Mouse (Mus musculus) lung, adult 2 months (tissue): ENCODE measurements at regions not wholly inside any gene's neighbourhood (a gene's known extent, or its start where the extent isn't known, plus 50 kb on each side); places are given as distances from the start of the nearest gene placed in this dataset.

Source experiments
- DNase-seq: peaks from one replicate; pipeline ENCODE4 v3.0.0; 2022
- H3K4me1 ChIP-seq: fragments of 200-500 bp; 2 replicates; pipeline ENCODE4 v1.6.1; 2011; ENCODE audit warnings: low read length; ENCODE audit not compliant: control insufficient read depth, insufficient read depth
- H3K4me3 ChIP-seq: fragments of 200-500 bp; replicated peaks from 2 replicates; pipeline ENCODE3; 2011; ENCODE audit warnings: low read depth, mild to moderate bottlenecking, control low read depth, low read length; ENCODE audit errors: extremely low read depth
- CTCF ChIP-seq: fragments of 200-500 bp; IDR thresholded peaks from 2 replicates; pipeline ENCODE4 v1.5.1; 2011; ENCODE audit warnings: mild to moderate bottlenecking, low read length, control low read depth; ENCODE audit not compliant: insufficient read depth
- POLR2A ChIP-seq: fragments of 200-500 bp; IDR thresholded peaks from 2 replicates; pipeline ENCODE4 v1.6.1; 2011; ENCODE audit warnings: low read depth, mild to moderate bottlenecking, control low read depth, low read length, borderline replicate concordance; ENCODE audit errors: extremely low read depth
- WGBS: fragments of 180-500 bp; shearing (Covaris S2); methylation state at CpG from one replicate; pipeline ENCODE4 v1.1.7; 2018; 5-methylcytosine and 5-hydroxymethylcytosine counted together

DNA sequence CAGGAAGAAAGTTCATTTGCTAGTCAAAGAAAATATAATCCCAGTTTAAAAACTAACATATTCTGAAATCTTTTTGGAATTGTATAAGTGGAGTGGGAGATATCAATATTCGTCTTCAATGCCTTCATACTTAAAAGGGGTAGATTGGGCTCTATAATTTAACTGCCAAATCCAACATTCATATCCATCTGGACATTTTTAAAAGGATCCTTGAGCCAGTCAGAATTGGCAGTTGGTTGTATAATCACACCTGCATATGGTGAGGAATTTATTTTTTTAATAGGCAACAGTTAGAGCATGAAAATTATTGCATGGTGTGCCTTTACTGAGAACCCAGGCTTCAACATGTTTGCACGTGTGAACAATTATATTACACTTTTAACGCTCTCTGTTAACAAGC lies 419.5 kb upstream of the Cd180 start:
- no peaks in the 10 kb centered on the region for H3K4me1 ChIP-seq
- 87% methylated on average over 3 of the region's 3 CpGs for WGBS
- H3K4me3 ChIP-seq: no peak overlapping the region
- DNase-seq: no peak
- TF ChIP-seq CTCF (no peak), POLR2A (no peak)

- Histone ChIP-seq H3K4me3 (no peak overlapping the region), H3K4me1 (no peaks in the 10 kb centered on the region)
- WGBS: 83% methylated on average over 2 of the region's 2 CpGs
- no peak for DNase-seq
- no peak for TF ChIP-seq POLR2A
- no peak for TF ChIP-seq CTCF
These were observed 418.1 kb upstream of the Cd180 start for GRCm38 (mm10) chr13:102275296-102275695.

- TF ChIP-seq CTCF (no peak), POLR2A (no peak)
- DNase-seq: no peak
- H3K4me1 ChIP-seq: no peaks in the 10 kb centered on the region
- no peak overlapping the region for H3K4me3 ChIP-seq
These were observed 416.5 kb upstream of the Cd180 start for GRCm38 (mm10) chr13:102276885-102277284.

DNA sequence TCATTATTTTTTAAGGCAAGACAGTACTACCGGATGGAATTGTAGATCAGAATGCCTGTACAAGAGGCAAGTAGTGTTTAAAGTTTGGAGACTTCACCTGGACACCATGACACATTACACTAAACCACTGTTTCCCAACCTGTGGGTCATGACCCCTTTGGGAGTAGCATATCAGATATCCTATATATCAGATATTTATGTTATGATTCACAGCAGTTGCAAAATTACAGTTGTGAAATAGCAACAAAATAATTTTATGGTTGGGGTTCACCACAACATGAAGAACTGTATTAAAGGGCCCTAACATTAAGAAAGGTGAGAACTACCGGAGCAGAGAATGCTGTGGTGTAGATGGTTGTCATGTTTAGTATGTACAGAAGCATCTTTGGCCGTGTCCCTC lies 413.2 kb upstream of the Cd180 start:
- TF ChIP-seq POLR2A (no peak), CTCF (no peak)
- no peak overlapping the region for H3K4me3 ChIP-seq
- no peaks in the 10 kb centered on the region for H3K4me1 ChIP-seq
- WGBS: 90% methylated on average over 3 of the region's 3 CpGs
- no peak for DNase-seq

- no peak for DNase-seq
- 81% methylated on average over 2 of the region's 2 CpGs for WGBS
- Histone ChIP-seq H3K4me3 (no peak overlapping the region), H3K4me1 (no peaks in the 10 kb centered on the region)
- TF ChIP-seq POLR2A (no peak), CTCF (no peak)
These were observed 398.9 kb upstream of the Cd180 start for GRCm38 (mm10) chr13:102294451-102294850.

GRCm38 (mm10) chr13:102295079-102295478 lies 398.3 kb upstream of the Cd180 start:
- no peak for DNase-seq
- 81% methylated on average over 11 of the region's 11 CpGs for WGBS
- TF ChIP-seq CTCF: no peak
- no peak for TF ChIP-seq POLR2A
- no peaks in the 10 kb centered on the region for H3K4me1 ChIP-seq
- H3K4me3 ChIP-seq: no peak overlapping the region

DNA sequence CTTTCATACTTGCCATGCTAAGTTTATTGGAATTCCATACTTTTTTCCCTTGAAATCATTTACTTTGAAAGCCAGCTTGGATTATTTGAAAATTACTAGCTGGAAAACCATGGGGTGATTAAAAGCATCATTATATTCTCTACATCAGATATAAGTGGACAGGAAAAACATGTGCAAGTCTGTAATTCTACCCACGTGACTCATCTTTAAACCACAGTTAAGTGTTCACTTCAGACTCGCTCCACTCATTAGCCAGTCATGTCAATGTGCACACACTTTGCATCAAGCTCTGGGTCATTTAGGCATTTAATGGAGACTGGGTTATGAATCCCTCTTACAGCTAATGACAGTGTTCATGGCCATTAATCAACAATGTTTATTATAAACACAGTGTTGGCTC lies 385.4 kb upstream of the Cd180 start:
- no peak for TF ChIP-seq POLR2A
- DNase-seq: no peak
- Histone ChIP-seq H3K4me3 (no peak overlapping the region), H3K4me1 (no peaks in the 10 kb centered on the region; the same call in 1 of the 2 replicates)
- 69% methylated on average over 2 of the region's 2 CpGs for WGBS

- 26% methylated on average over 3 of the region's 3 CpGs for WGBS
- no peak for DNase-seq
- TF ChIP-seq CTCF: no peak
- TF ChIP-seq POLR2A: no peak
- Histone ChIP-seq H3K4me3 (no peak overlapping the region), H3K4me1 (no peaks in the 10 kb centered on the region; the same call in 1 of the 2 replicates)
These were observed 381.3 kb upstream of the Cd180 start for GRCm38 (mm10) chr13:102312096-102312495.

DNA sequence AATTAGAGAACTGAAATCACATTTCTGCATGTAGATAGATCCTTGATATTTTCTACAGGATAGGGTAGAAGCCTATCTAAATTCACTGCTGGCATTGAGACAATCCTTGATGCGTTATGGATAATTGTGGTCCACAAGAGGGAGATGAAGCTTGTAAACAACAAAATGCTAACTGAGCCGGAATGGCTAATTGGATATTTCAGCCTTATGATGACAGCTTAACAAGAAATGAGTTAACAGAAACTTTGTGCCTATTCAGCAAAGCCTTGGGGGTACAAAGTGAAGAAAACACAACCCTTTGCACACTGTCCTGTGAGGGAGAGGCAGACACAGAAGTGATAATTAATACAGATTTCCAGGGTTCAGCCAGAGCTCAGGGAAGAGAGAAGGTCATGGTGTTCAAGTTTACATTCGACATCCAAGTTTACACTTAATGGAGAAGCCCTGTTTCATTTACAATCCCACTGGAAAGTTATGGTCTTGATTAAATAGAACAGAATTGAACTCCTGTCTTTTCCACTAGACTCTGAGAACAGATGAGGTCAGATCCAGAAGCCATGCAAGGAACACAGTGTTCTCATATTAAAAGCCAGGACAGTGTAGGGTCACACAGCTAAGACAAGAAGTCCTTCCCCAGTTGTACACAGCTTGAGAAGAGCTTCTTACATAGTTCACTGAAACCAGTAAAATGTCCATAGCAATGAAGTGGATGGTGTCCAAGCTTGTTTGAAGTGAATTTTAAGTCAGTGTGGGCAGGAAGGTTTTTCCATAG lies 377.3 kb upstream of the Cd180 start:
- WGBS: 81% methylated on average over 3 of the region's 3 CpGs
- DNase-seq: no peak
- no peak overlapping the region for H3K4me3 ChIP-seq
- TF ChIP-seq POLR2A (no peak), CTCF (no peak)
- H3K4me1 ChIP-seq: no peaks in the 10 kb centered on the region; the same call in 1 of the 2 replicates

- H3K4me1 ChIP-seq: no peaks in the 10 kb centered on the region
- H3K4me3 ChIP-seq: no peak overlapping the region
- TF ChIP-seq CTCF (no peak), POLR2A (no peak)
- WGBS: 72% methylated on average over 4 of the region's 4 CpGs
- no peak for DNase-seq
These were observed 374.4 kb upstream of the Cd180 start for GRCm38 (mm10) chr13:102318891-102319404.
